Mouse (Mus musculus): ENCODE results near the gene Unkl. TPM values are rescaled to one million over a fixed set of nuclear protein-coding genes. Genes with fewer than 3 reads are reported as not detected.

Gene Unkl
- polyA plus RNA-seq, 1 experiment = not detected

- Histone ChIP-seq H3K4me3 (ENCODE audit: insufficient read depth, low read depth, low read length) (no peak overlapping the region), H3K4me1 (ENCODE audit: control insufficient read depth, insufficient read depth, low read length) (peaks cover 8% of the 10 kb centered on the region), H3K27ac (ENCODE audit: insufficient read depth, low read depth, low read length) (no peak overlapping the region)
- no peak for TF ChIP-seq CTCF (IDR thresholded peaks at IDR 0.05; ENCODE audit: insufficient read depth, low read depth, low read length)
- 30% methylated on average over 4 of the region's 4 CpGs for WGBS
These were observed 23.5 kb downstream of the Unkl start for GRCm38 (mm10) chr17:25211705-25212104.

GRCm38 (mm10) chr17:25215431-25215830 is 27.2 kb downstream of the Unkl start:
- TF ChIP-seq POLR2A (IDR thresholded peaks at IDR 0.05; ENCODE audit: insufficient read depth, low read depth, low read length) (no peak), CTCF (IDR thresholded peaks at IDR 0.05; ENCODE audit: insufficient read depth, low read depth, low read length) (no peak)
- Histone ChIP-seq H3K4me1 (ENCODE audit: control insufficient read depth, insufficient read depth, low read length) (peaks cover 8% of the 10 kb centered on the region), H3K4me3 (ENCODE audit: insufficient read depth, low read depth, low read length) (no peak overlapping the region), H3K27ac (ENCODE audit: insufficient read depth, low read depth, low read length) (no peak overlapping the region)
- WGBS = 79% methylated on average over 3 of the region's 3 CpGs

- no peak overlapping the region for H3K27ac ChIP-seq (ENCODE audit: insufficient read depth, low read depth, low read length)
These were observed 30.8 kb downstream of the Unkl start for GRCm38 (mm10) chr17:25218967-25219366.

GRCm38 (mm10) chr17:25219492-25220295 is 31.5 kb downstream of the Unkl start:
- H3K4me3 ChIP-seq (ENCODE audit: insufficient read depth, low read depth, low read length) = no peak overlapping the region
- TF ChIP-seq CTCF (IDR thresholded peaks at IDR 0.05; ENCODE audit: insufficient read depth, low read depth, low read length) (no peak), POLR2A (IDR thresholded peaks at IDR 0.05; ENCODE audit: insufficient read depth, low read depth, low read length) (no peak)
- no peak overlapping the region for H3K27ac ChIP-seq (ENCODE audit: insufficient read depth, low read depth, low read length)
- 94% methylated on average over 15 of the region's 15 CpGs for WGBS
- peaks cover 15% of the 10 kb centered on the region for H3K4me1 ChIP-seq (ENCODE audit: control insufficient read depth, insufficient read depth, low read length)

More at GRCm38 (mm10) chr17:25218967-25219366, 30.8 kb downstream of the Unkl start:
- Histone ChIP-seq H3K4me1 (ENCODE audit: control insufficient read depth, insufficient read depth, low read length) (peaks cover 15% of the 10 kb centered on the region), H3K4me3 (ENCODE audit: insufficient read depth, low read depth, low read length) (no peak overlapping the region)
- no peak for TF ChIP-seq CTCF (IDR thresholded peaks at IDR 0.05; ENCODE audit: insufficient read depth, low read depth, low read length)
- WGBS = 89% methylated on average over 9 of the region's 9 CpGs

- Histone ChIP-seq H3K4me1 (ENCODE audit: control insufficient read depth, insufficient read depth, low read length) (peaks cover 15% of the 10 kb centered on the region), H3K27ac (ENCODE audit: insufficient read depth, low read depth, low read length) (peak overlapping the region; percentile 17; the same call in 1 of the 2 replicates), H3K4me3 (ENCODE audit: insufficient read depth, low read depth, low read length) (no peak overlapping the region)
- TF ChIP-seq CTCF (IDR thresholded peaks at IDR 0.05; ENCODE audit: insufficient read depth, low read depth, low read length) = no peak
- no peak for TF ChIP-seq POLR2A (IDR thresholded peaks at IDR 0.05; ENCODE audit: insufficient read depth, low read depth, low read length)
- 77% methylated on average over 1 of the region's 1 CpGs for WGBS
These were observed 32.5 kb downstream of the Unkl start for GRCm38 (mm10) chr17:25220746-25221145.

- Histone ChIP-seq H3K4me1 (ENCODE audit: control insufficient read depth, insufficient read depth, low read length) (peaks cover 15% of the 10 kb centered on the region), H3K27ac (ENCODE audit: insufficient read depth, low read depth, low read length) (peak overlapping the region; percentile 74), H3K4me3 (ENCODE audit: insufficient read depth, low read depth, low read length) (peak overlapping the region; percentile 47)
- TF ChIP-seq CTCF (IDR thresholded peaks at IDR 0.05; ENCODE audit: insufficient read depth, low read depth, low read length) (no peak), POLR2A (IDR thresholded peaks at IDR 0.05; ENCODE audit: insufficient read depth, low read depth, low read length) (no peak)
- WGBS = 1% methylated on average over 27 of the region's 30 CpGs
These were observed 33.8 kb downstream of the Unkl start for GRCm38 (mm10) chr17:25221821-25222503.

GRCm38 (mm10) chr17:25222504-25222940 is 34.3 kb downstream of the Unkl start:
- Histone ChIP-seq H3K4me1 (ENCODE audit: control insufficient read depth, insufficient read depth, low read length) (peaks cover 15% of the 10 kb centered on the region), H3K4me3 (ENCODE audit: insufficient read depth, low read depth, low read length) (peak overlapping the region; percentile 34), H3K27ac (ENCODE audit: insufficient read depth, low read depth, low read length) (peak overlapping the region; percentile 59; the same call in 1 of the 2 replicates)
- WGBS = 13% methylated on average over 23 of the region's 28 CpGs

GRCm38 (mm10) chr17:25222951-25223601 is 34.9 kb downstream of the Unkl start:
- Histone ChIP-seq H3K4me3 (ENCODE audit: insufficient read depth, low read depth, low read length) (peak overlapping the region; percentile 34; the same call in 1 of the 2 replicates), H3K4me1 (ENCODE audit: control insufficient read depth, insufficient read depth, low read length) (peaks cover 15% of the 10 kb centered on the region), H3K27ac (ENCODE audit: insufficient read depth, low read depth, low read length) (peak overlapping the region; percentile 59; the same call in 1 of the 2 replicates)
- TF ChIP-seq POLR2A (IDR thresholded peaks at IDR 0.05; ENCODE audit: insufficient read depth, low read depth, low read length) (no peak), CTCF (IDR thresholded peaks at IDR 0.05; ENCODE audit: insufficient read depth, low read depth, low read length) (no peak)
- 18% methylated on average over 6 of the region's 6 CpGs for WGBS

Measured in olfactory bulb, adult 2 months (tissue).